Mouse (Mus musculus) limb, embryonic 14.5 days (tissue): ENCODE results near the gene Csf2ra. TPM values are rescaled to one million over a fixed set of nuclear protein-coding genes. Genes with fewer than 3 reads are reported as not detected.

ENCODE experiments used
- ATAC-seq: fragments of 200-750 bp; cut with Nextera tagmentation; 2 replicates; pipeline ENCODE4 v1.8.0; 2017; ENCODE audit warnings: low read depth, moderate number of reproducible peaks, moderate TSS enrichment; ENCODE audit not compliant: low FRiP score
- DNase-seq: peaks from one replicate; pipeline ENCODE4 v3.0.0-alpha.2; 2015; ENCODE audit warnings: low spot score
- H3K27ac ChIP-seq: fragments of 300-500 bp; sonication (generic); replicated peaks from 2 replicates; pipeline ENCODE4 v1.5.1; 2014; ENCODE audit warnings: low read depth, mild to moderate bottlenecking, low read length, moderate library complexity, mixed read lengths
- H3K27me3 ChIP-seq: fragments of 300-500 bp; sonication (generic); 2 replicates; pipeline ENCODE4 v1.6.1; 2014; ENCODE audit warnings: low read length, mixed read lengths; ENCODE audit not compliant: control insufficient read depth, insufficient read depth
- H3K36me3 ChIP-seq: fragments of 300-500 bp; sonication (generic); 2 replicates; pipeline ENCODE4 v1.6.1; 2014; ENCODE audit warnings: mild to moderate bottlenecking, low read length, moderate library complexity, mixed read lengths; ENCODE audit not compliant: control insufficient read depth, insufficient read depth
- H3K4me1 ChIP-seq: fragments of 300-500 bp; sonication (generic); 2 replicates; pipeline ENCODE4 v1.6.1; 2014; ENCODE audit warnings: antibody characterized with exemption, low read length, mixed read lengths; ENCODE audit not compliant: control insufficient read depth, insufficient read depth
- H3K4me2 ChIP-seq: fragments of 300-500 bp; sonication (generic); replicated peaks from 2 replicates; pipeline ENCODE4 v1.6.1; 2014; ENCODE audit warnings: low read depth, mild to moderate bottlenecking, low read length, moderate library complexity; ENCODE audit not compliant: severe bottlenecking
- H3K4me3 ChIP-seq: fragments of 300-500 bp; sonication (generic); replicated peaks from 2 replicates; pipeline ENCODE4 v1.5.1; 2014; ENCODE audit warnings: low read length
- H3K9ac ChIP-seq: fragments of 300-500 bp; sonication (generic); 2 replicates; pipeline ENCODE4 v1.6.1; 2014; ENCODE audit warnings: mild to moderate bottlenecking, low read depth, low read length, moderate library complexity; ENCODE audit not compliant: severe bottlenecking
- H3K9me3 ChIP-seq: fragments of 300-500 bp; sonication (generic); 2 replicates; pipeline ENCODE4 v1.6.1; 2016; ENCODE audit warnings: low read length; ENCODE audit not compliant: control insufficient read depth
- POLR2A ChIP-seq: fragments of 200-500 bp; IDR thresholded peaks from 2 replicates; pipeline ENCODE4 v1.8.0; 2012; ENCODE audit warnings: inconsistent platforms, mild to moderate bottlenecking, moderate library complexity, borderline replicate concordance; ENCODE audit not compliant: insufficient read depth, insufficient read length; ENCODE audit errors: extremely low read depth
- WGBS: fragments of 180-500 bp; shearing (Covaris S2); extraction: QIAGEN DNeasy Blood & Tissue Kit; methylation state at CpG from one replicate; pipeline ENCODE4 v1.1.7; 2014; 5-methylcytosine and 5-hydroxymethylcytosine counted together
- polyA plus RNA-seq, 2 experiments: library from polyadenylated mRNA; depleted of rRNA in 1 of 2; stranded (reverse) in 1 of 2; unstranded in 1 of 2; fragments of >200 nt; fragmentation: Nextera tagmentation in 1 of 2; extraction: Ambion mirVana in 1 of 2; gene quantifications; 2 replicates each; pipeline versions ENCODE4 v1.2.1 to v1.2.3; 2012 to 2014

Csf2ra gene
- polyA plus RNA-seq, 2 experiments: 24.1 to 181 TPM

- Histone ChIP-seq H3K9ac (peak within 1 kb of the TSS; percentile 47), H3K4me2 (peak within 1 kb of the TSS; percentile 48), H3K4me3 (peak within 1 kb of the TSS; percentile 33), H3K4me1 (no peaks in the 10 kb centered on the region), H3K27ac (no peak within 1 kb of the TSS), H3K27me3 (no peaks in the 10 kb centered on the region), H3K9me3 (no peaks in the 10 kb centered on the region), H3K36me3 (no peaks in the 10 kb centered on the region)
- ATAC-seq: no peak
- DNase-seq: no peak
- WGBS: 34% methylated on average over 31 of the region's 39 CpGs
- TF ChIP-seq POLR2A: no peak
Observed at GRCm38 (mm10) chr19:61175756-61176324, 52.4 kb downstream of the Csf2ra start, which contains the start of gene Gm7102. Gene Gm7102, minus strand, starts transcription at chr19:61176309.

Other genes starting within 250 kb of the Csf2ra start
- 34.9 and 56.3 TPM in 2 replicates for gene Zfp950, start 87.6 kb downstream of the Csf2ra start, polyA plus RNA-seq (2012; rRNA removed)
- gene Zfp950, start 87.6 kb downstream of the Csf2ra start, polyA plus RNA-seq (2014; fragmentation: Nextera tagmentation; extraction: Ambion mirVana): 46.2 and 46.4 TPM in 2 replicates
- gene Gm7102, start 52.1 kb downstream of the Csf2ra start, polyA plus RNA-seq (2012; rRNA removed): 0.06 and 0.08 TPM in 2 replicates
- gene Gm7102, start 52.1 kb downstream of the Csf2ra start, polyA plus RNA-seq (2014; fragmentation: Nextera tagmentation; extraction: Ambion mirVana): 0.14 TPM in 1 of 2 replicates, not detected in the other
- not detected in 2 replicates for gene Gm6020, start 44.5 kb downstream of the Csf2ra start, polyA plus RNA-seq (2012; rRNA removed)
- not detected in 2 replicates for gene Gm6020, start 44.5 kb downstream of the Csf2ra start, polyA plus RNA-seq (2014; fragmentation: Nextera tagmentation; extraction: Ambion mirVana)
- not detected in 2 replicates for gene Gm21060, start 68.6 kb upstream of the Csf2ra start, polyA plus RNA-seq (2012; rRNA removed)
- gene Gm21060, start 68.6 kb upstream of the Csf2ra start, polyA plus RNA-seq (2014; fragmentation: Nextera tagmentation; extraction: Ambion mirVana): not detected in 2 replicates